ENCODE assay signal across 27 mouse cellular contexts in genomic region chr11:21337855-21338254, GRCm38 (mm10). TPM values are rescaled to one million over a fixed set of nuclear protein-coding genes. Genes with fewer than 3 reads are reported as not detected.
DNase-seq lines count a peak whose midpoint lies in the region; ATAC-seq and TF ChIP-seq lines count a peak whose summit lies in the region.
"Had no signal": no experiment of that assay in that cellular context is flagged by ENCODE, and none has a peak within 500 bp of the region (broad histone marks: within the 10 kb centered on the region; RNA-seq: fewer than 3 reads in every experiment).

No protein-coding gene starts in this region.

- H3K9me3 ChIP-seq in kidney, embryonic 16.5 days (ENCODE audit: low read length): no peaks in the 10 kb centered on the region
- no peaks in the 10 kb centered on the region for H3K9me3 ChIP-seq in neural tube, embryonic 12.5 days
- H3K9me3 ChIP-seq in neural tube, embryonic 15.5 days (replicated peaks): no peaks in the 10 kb centered on the region
- H3K9me3 ChIP-seq in limb, embryonic 14.5 days (ENCODE audit: control insufficient read depth, low read length): no peaks in the 10 kb centered on the region
- H3K9me3 ChIP-seq: forebrain, embryonic 13.5 days; heart, embryonic 12.5 days; hindbrain, embryonic 13.5 days; kidney, embryonic 15.5 days; liver, embryonic 12.5 days; megakaryocyte, embryonic 14.5 days; midbrain, embryonic 13.5 days had no signal

- TF ChIP-seq CTCF in left cerebral cortex, adult 2 months (IDR thresholded peaks at IDR 0.05): no peak

- H3K9ac ChIP-seq in kidney, embryonic 16.5 days (replicated peaks; ENCODE audit: low read length): no peak overlapping the region
- no peak overlapping the region for H3K9ac ChIP-seq in neural tube, embryonic 12.5 days
- H3K9ac ChIP-seq in neural tube, embryonic 15.5 days (replicated peaks): no peak overlapping the region
- no peak overlapping the region for H3K9ac ChIP-seq in limb, embryonic 14.5 days (ENCODE audit: low read depth, low read length, severe bottlenecking)
- H3K9ac ChIP-seq: forebrain, embryonic 13.5 days; heart, embryonic 12.5 days; hindbrain, embryonic 13.5 days; kidney, embryonic 15.5 days; liver, embryonic 12.5 days; liver, postnatal 0 days; midbrain, embryonic 13.5 days had no signal

- WGBS in kidney, embryonic 16.5 days: 53% methylated on average over 1 of the region's 1 CpGs
- WGBS in neural tube, embryonic 12.5 days: 72% methylated on average over 1 of the region's 1 CpGs
- 85% methylated on average over 1 of the region's 1 CpGs for WGBS in neural tube, embryonic 15.5 days
- 88% methylated on average over 1 of the region's 1 CpGs for WGBS in limb, embryonic 14.5 days

- H3K27ac ChIP-seq in kidney, embryonic 16.5 days (ENCODE audit: low read length): no peak overlapping the region
- H3K27ac ChIP-seq in neural tube, embryonic 12.5 days: no peak overlapping the region
- no peak overlapping the region for H3K27ac ChIP-seq in neural tube, embryonic 15.5 days (replicated peaks)
- no peak overlapping the region for H3K27ac ChIP-seq in limb, embryonic 14.5 days (replicated peaks; ENCODE audit: low read depth, low read length)
- no peak overlapping the region for H3K27ac ChIP-seq in left cerebral cortex, adult 2 months
- H3K27ac ChIP-seq: forebrain, embryonic 13.5 days; heart, adult 2 months; hindbrain, embryonic 13.5 days; kidney, embryonic 15.5 days; liver, embryonic 12.5 days; midbrain, embryonic 13.5 days had no signal

- peak; percentile 80; the same call in 1 of the 2 replicates for ATAC-seq in kidney, embryonic 16.5 days (ENCODE audit: low FRiP score, low TSS enrichment)
- 0 out of 2 replicates have a peak, but pooled peaks have one; percentile 29 for ATAC-seq in neural tube, embryonic 12.5 days (ENCODE audit: low FRiP score, low read depth)
- ATAC-seq in neural tube, embryonic 15.5 days (ENCODE audit: low FRiP score): no peak
- peak; percentile 62 for ATAC-seq in limb, embryonic 14.5 days (ENCODE audit: low FRiP score, low read depth)
- no peak for ATAC-seq in CD4-positive, CD25-positive, alpha-beta regulatory T cell, adult 4 months
- ATAC-seq: forebrain, embryonic 13.5 days; intestine, embryonic 16.5 days; liver, embryonic 12.5 days; liver, postnatal 0 days; midbrain, embryonic 13.5 days had no signal

- DNase-seq in kidney, adult 8-10 months: no peak
- no peak for DNase-seq in limb, embryonic 14.5 days (ENCODE audit: low spot score)
- DNase-seq in left cerebral cortex, adult 2 months (ENCODE audit: extremely low spot score in 1 of 2, low spot score in 2 of 2): no peak
- DNase-seq: adrenal gland, adult 8-10 months; B cell, adult 2 months; cerebellum, adult 2 months; cerebellum, postnatal 14 days; heart, adult 2 months; heart, postnatal 4 days; liver, postnatal 0 days; lung, postnatal 36 days; right cerebral cortex, postnatal 25 days; spleen, adult 18-20 months; thymus, postnatal 14 days had no signal

- intact Hi-C loops in left cerebral cortex, adult 2 months (cut with DNase I): loop anchor here (2.0 to 10.0 kb wide), 2 partner anchors 33 to 227 kb away; partner anchors contain the start of gene Ugp2

- no peaks in the 10 kb centered on the region for H3K4me1 ChIP-seq in kidney, embryonic 16.5 days (ENCODE audit: insufficient read depth, low read length)
- no peaks in the 10 kb centered on the region for H3K4me1 ChIP-seq in neural tube, embryonic 12.5 days
- H3K4me1 ChIP-seq in neural tube, embryonic 15.5 days: no peaks in the 10 kb centered on the region
- no peaks in the 10 kb centered on the region for H3K4me1 ChIP-seq in limb, embryonic 14.5 days (ENCODE audit: control insufficient read depth, insufficient read depth, low read length)
- H3K4me1 ChIP-seq: forebrain, embryonic 13.5 days; heart, embryonic 12.5 days; hindbrain, embryonic 13.5 days; kidney, embryonic 15.5 days; midbrain, embryonic 13.5 days had no signal

- H3K4me2 ChIP-seq in kidney, embryonic 16.5 days (replicated peaks; ENCODE audit: low read depth, low read length): no peak overlapping the region
- no peak overlapping the region for H3K4me2 ChIP-seq in neural tube, embryonic 12.5 days (replicated peaks)
- H3K4me2 ChIP-seq in neural tube, embryonic 15.5 days: no peak overlapping the region
- H3K4me2 ChIP-seq in limb, embryonic 14.5 days (replicated peaks; ENCODE audit: low read depth, low read length, severe bottlenecking): no peak overlapping the region
- H3K4me2 ChIP-seq: forebrain, embryonic 13.5 days; heart, embryonic 12.5 days; hindbrain, embryonic 13.5 days; kidney, embryonic 15.5 days; liver, embryonic 12.5 days; midbrain, embryonic 13.5 days had no signal

- no peaks in the 10 kb centered on the region for H3K27me3 ChIP-seq in kidney, embryonic 16.5 days (ENCODE audit: insufficient read depth, low read length)
- H3K27me3 ChIP-seq in neural tube, embryonic 12.5 days (replicated peaks): no peaks in the 10 kb centered on the region
- no peaks in the 10 kb centered on the region for H3K27me3 ChIP-seq in neural tube, embryonic 15.5 days (replicated peaks)
- H3K27me3 ChIP-seq in limb, embryonic 14.5 days (ENCODE audit: control insufficient read depth, insufficient read depth, low read length): no peaks in the 10 kb centered on the region
- H3K27me3 ChIP-seq: CH12.LX; forebrain, embryonic 13.5 days; heart, embryonic 12.5 days; hindbrain, embryonic 13.5 days; kidney, embryonic 15.5 days; liver, embryonic 12.5 days; megakaryocyte, embryonic 14.5 days; midbrain, embryonic 13.5 days had no signal

- no peak for TF ChIP-seq POLR2A in limb, embryonic 14.5 days (IDR thresholded peaks at IDR 0.05; ENCODE audit: borderline replicate concordance, extremely low read depth, insufficient read depth, insufficient read length)

- H3K36me3 ChIP-seq in kidney, embryonic 16.5 days (ENCODE audit: insufficient read depth, low read length): peaks cover 6% of the 10 kb centered on the region
- peaks cover 7% of the 10 kb centered on the region; the same call in 1 of the 2 replicates for H3K36me3 ChIP-seq in neural tube, embryonic 12.5 days
- H3K36me3 ChIP-seq in neural tube, embryonic 15.5 days: 0 out of 2 replicates have a peak, but pooled peaks cover 5% of the 10 kb centered on the region
- H3K36me3 ChIP-seq in limb, embryonic 14.5 days (ENCODE audit: control insufficient read depth, insufficient read depth, low read length): peaks cover 14% of the 10 kb centered on the region

- H3K4me3 ChIP-seq in kidney, embryonic 16.5 days (ENCODE audit: low read length): no peak overlapping the region
- no peak overlapping the region for H3K4me3 ChIP-seq in neural tube, embryonic 12.5 days
- H3K4me3 ChIP-seq in neural tube, embryonic 15.5 days (replicated peaks): no peak overlapping the region
- no peak overlapping the region for H3K4me3 ChIP-seq in limb, embryonic 14.5 days (replicated peaks; ENCODE audit: low read length)
- H3K4me3 ChIP-seq in left cerebral cortex, adult 2 months: no peak overlapping the region
- H3K4me3 ChIP-seq: forebrain, embryonic 13.5 days; heart, adult 2 months; heart, embryonic 12.5 days; hindbrain, embryonic 13.5 days; kidney, embryonic 15.5 days; liver, embryonic 12.5 days; megakaryocyte, embryonic 14.5 days; midbrain, embryonic 13.5 days had no signal

RNA-seq across cellular contexts. Expression of gene Ugp2, which starts 33.1 kb away (rescaled TPM):
- polyA plus RNA-seq in kidney, embryonic 16.5 days (2015; fragmentation: Nextera tagmentation; extraction: Ambion mirVana): 77.9 and 84.8 TPM in 2 replicates
- 72.9 and 75.0 TPM in 2 replicates for polyA plus RNA-seq in neural tube, embryonic 12.5 days (2016; fragmentation: Nextera tagmentation; extraction: Ambion mirVana)
- polyA plus RNA-seq in neural tube, embryonic 15.5 days (2015; fragmentation: Nextera tagmentation; extraction: Ambion mirVana): 73.4 and 76.6 TPM in 2 replicates
- 38.9 and 53.3 TPM in 2 replicates for polyA plus RNA-seq in limb, embryonic 14.5 days (2012; rRNA removed)
- 95.5 and 104 TPM in 2 replicates for polyA plus RNA-seq in limb, embryonic 14.5 days (2014; fragmentation: Nextera tagmentation; extraction: Ambion mirVana)
- 10 to 100 TPM; 69.0 to 76.3 TPM for total RNA-seq in left cerebral cortex, adult 2 months (2021)
- polyA plus RNA-seq in CD4-positive, CD25-positive, alpha-beta regulatory T cell, adult 4 months (2017; shearing (Covaris generic)): 10 to 100 TPM; 38.0 to 43.4 TPM

Comparison
In these comparisons a context has a peak if more than half of its experiments do, and no peak if none do; other contexts are left out.
1. ATAC-seq: peak in kidney, embryonic 16.5 days (single experiment), neural tube, embryonic 12.5 days (single experiment) and limb, embryonic 14.5 days (single experiment); none in neural tube, embryonic 15.5 days (single experiment) and CD4-positive, CD25-positive, alpha-beta regulatory T cell, adult 4 months (single experiment).